Mouse (Mus musculus) hindbrain, embryonic 16.5 days (tissue): Measurements from ENCODE around the gene Atp5d. TPM values are rescaled to one million over a fixed set of nuclear protein-coding genes. Genes with fewer than 3 reads are reported as not detected.

Source experiments
- ATAC-seq: fragments of 200-750 bp; cut with Nextera tagmentation; 2 replicates; pipeline ENCODE4 v1.8.0; 2017; ENCODE audit warnings: moderate TSS enrichment, moderate library complexity
- H3K27ac ChIP-seq: fragments of 300-500 bp; sonication (generic); 2 replicates; pipeline ENCODE4 v1.5.1; 2014; ENCODE audit warnings: low read depth, mild to moderate bottlenecking, control low read depth, low read length, moderate library complexity
- H3K27me3 ChIP-seq: fragments of 300-500 bp; sonication (generic); replicated peaks from 2 replicates; pipeline ENCODE4 v1.6.1; 2014; ENCODE audit warnings: low read length; ENCODE audit not compliant: control insufficient read depth, insufficient read depth
- H3K36me3 ChIP-seq: fragments of 300-500 bp; sonication (generic); 2 replicates; pipeline ENCODE4 v1.6.1; 2014; ENCODE audit warnings: mild to moderate bottlenecking, low read length, moderate library complexity, mixed read lengths; ENCODE audit not compliant: control insufficient read depth, insufficient read depth
- H3K4me1 ChIP-seq: fragments of 300-500 bp; sonication (generic); 2 replicates; pipeline ENCODE4 v1.6.1; 2014; ENCODE audit warnings: low read depth, low read length; ENCODE audit not compliant: control insufficient read depth, insufficient read depth
- H3K4me2 ChIP-seq: fragments of 300-500 bp; sonication (generic); 2 replicates; pipeline ENCODE4 v1.6.1; 2014; ENCODE audit warnings: mild to moderate bottlenecking, low read length, control low read depth, moderate library complexity
- H3K4me3 ChIP-seq: fragments of 300-500 bp; sonication (generic); 2 replicates; pipeline ENCODE4 v1.5.1; 2014; ENCODE audit warnings: mild to moderate bottlenecking, low read length, control low read depth, moderate library complexity
- H3K9ac ChIP-seq: fragments of 300-500 bp; sonication (generic); 2 replicates; pipeline ENCODE4 v1.6.1; 2014; ENCODE audit warnings: low read depth, mild to moderate bottlenecking, control low read depth, low read length, moderate library complexity
- H3K9me3 ChIP-seq: fragments of 300-500 bp; sonication (generic); 2 replicates; pipeline ENCODE4 v1.6.1; 2014; ENCODE audit warnings: mild to moderate bottlenecking, low read length, moderate library complexity; ENCODE audit not compliant: control insufficient read depth
- WGBS: fragments of 180-500 bp; shearing (Covaris S2); extraction: QIAGEN DNeasy Blood & Tissue Kit; methylation state at CpG from one replicate; pipeline ENCODE4 v1.1.7; 2014; 5-methylcytosine and 5-hydroxymethylcytosine counted together
- polyA plus RNA-seq: library from polyadenylated mRNA; unstranded; fragments of >200 nt; fragmentation: Nextera tagmentation; extraction: Ambion mirVana; gene quantifications from 2 replicates; pipeline ENCODE4 v1.2.1, GENCODE M21; 2015

The Atp5d gene
- polyA plus RNA-seq, 1 experiment from 2014 or later, result 581 TPM

- Histone ChIP-seq H3K36me3 (peaks cover 19% of the 10 kb centered on the region), H3K4me2 (peak overlapping the region; percentile 80), H3K9ac (peak overlapping the region; percentile 58), H3K27me3 (no peaks in the 10 kb centered on the region), H3K4me3 (peak overlapping the region; percentile 51; the same call in 1 of the 2 replicates), H3K27ac (peak overlapping the region; percentile 91), H3K9me3 (no peaks in the 10 kb centered on the region), H3K4me1 (peaks cover 56% of the 10 kb centered on the region)
- 3% methylated on average over 33 of the region's 33 CpGs for WGBS
- no peak for ATAC-seq
These were observed 22.3 kb downstream of the Atp5d start for GRCm38 (mm10) chr10:80160455-80161371.

- Histone ChIP-seq H3K9ac (peak overlapping the region; percentile 22; the same call in 1 of the 2 replicates), H3K4me2 (peak overlapping the region; percentile 80; the same call in 1 of the 2 replicates), H3K27me3 (no peaks in the 10 kb centered on the region), H3K4me1 (peaks cover 61% of the 10 kb centered on the region), H3K4me3 (no peak overlapping the region), H3K9me3 (no peaks in the 10 kb centered on the region), H3K27ac (peak overlapping the region; percentile 91; the same call in 1 of the 2 replicates), H3K36me3 (peaks cover 10% of the 10 kb centered on the region)
- ATAC-seq, result no peak
- WGBS, result 13% methylated on average over 7 of the region's 7 CpGs
These were observed 23.2 kb downstream of the Atp5d start for GRCm38 (mm10) chr10:80161522-80162242.

- no peak overlapping the region for H3K4me3 ChIP-seq
- H3K36me3 ChIP-seq, result peaks cover 5% of the 10 kb centered on the region
- no peak overlapping the region for H3K4me2 ChIP-seq
- H3K4me1 ChIP-seq, result peaks cover 60% of the 10 kb centered on the region
- H3K27me3 ChIP-seq, result no peaks in the 10 kb centered on the region
- no peak overlapping the region for H3K27ac ChIP-seq
- H3K9me3 ChIP-seq, result no peaks in the 10 kb centered on the region
- ATAC-seq, result no peak
- H3K9ac ChIP-seq, result no peak overlapping the region
- 79% methylated on average over 3 of the region's 3 CpGs for WGBS
These were observed 23.8 kb downstream of the Atp5d start for GRCm38 (mm10) chr10:80162243-80162608.

GRCm38 (mm10) chr10:80162716-80163299 lies 24.4 kb downstream of the Atp5d start:
- Histone ChIP-seq H3K27me3 (no peaks in the 10 kb centered on the region), H3K9ac (peak overlapping the region; percentile 22; the same call in 1 of the 2 replicates), H3K27ac (no peak overlapping the region), H3K9me3 (no peaks in the 10 kb centered on the region), H3K36me3 (no peaks in the 10 kb centered on the region), H3K4me3 (no peak overlapping the region), H3K4me2 (no peak overlapping the region), H3K4me1 (peaks cover 56% of the 10 kb centered on the region)
- 72% methylated on average over 6 of the region's 6 CpGs for WGBS
- ATAC-seq, result no peak

GRCm38 (mm10) chr10:80163721-80164120 lies 25.3 kb downstream of the Atp5d start:
- peak overlapping the region; percentile 95 for H3K4me2 ChIP-seq
- no peak overlapping the region for H3K4me3 ChIP-seq
- no peaks in the 10 kb centered on the region for H3K27me3 ChIP-seq
- H3K9ac ChIP-seq, result peak overlapping the region; percentile 18; the same call in 1 of the 2 replicates
- H3K36me3 ChIP-seq, result no peaks in the 10 kb centered on the region
- ATAC-seq, result no peak
- no peaks in the 10 kb centered on the region for H3K9me3 ChIP-seq
- H3K4me1 ChIP-seq, result peaks cover 57% of the 10 kb centered on the region
- 82% methylated on average over 8 of the region's 8 CpGs for WGBS
- no peak overlapping the region; the same call in 1 of the 2 replicates for H3K27ac ChIP-seq

GRCm38 (mm10) chr10:80164161-80164997 lies 25.9 kb downstream of the Atp5d start:
- ATAC-seq, result peak; percentile 7; the same call in 1 of the 2 replicates
- peak overlapping the region; percentile 50 for H3K4me3 ChIP-seq
- H3K27me3 ChIP-seq, result no peaks in the 10 kb centered on the region
- H3K4me1 ChIP-seq, result peaks cover 57% of the 10 kb centered on the region
- H3K36me3 ChIP-seq, result no peaks in the 10 kb centered on the region
- H3K27ac ChIP-seq, result peak overlapping the region; percentile 90
- no peaks in the 10 kb centered on the region for H3K9me3 ChIP-seq
- peak overlapping the region; percentile 95 for H3K4me2 ChIP-seq
- H3K9ac ChIP-seq, result peak overlapping the region; percentile 83
- WGBS, result 13% methylated on average over 37 of the region's 44 CpGs

GRCm38 (mm10) chr10:80164998-80165344 lies 26.5 kb downstream of the Atp5d start:
- Histone ChIP-seq H3K9me3 (no peaks in the 10 kb centered on the region), H3K4me2 (peak overlapping the region; percentile 95), H3K4me1 (peaks cover 60% of the 10 kb centered on the region), H3K9ac (peak overlapping the region; percentile 83), H3K27ac (peak overlapping the region; percentile 90), H3K27me3 (no peaks in the 10 kb centered on the region), H3K4me3 (peak overlapping the region; percentile 50), H3K36me3 (peaks cover 3% of the 10 kb centered on the region)
- peak; percentile 67 for ATAC-seq
- 0% methylated on average over 17 of the region's 17 CpGs for WGBS

- Histone ChIP-seq H3K4me3 (peak within 1 kb of the TSS; percentile 50), H3K36me3 (peaks cover 8% of the 10 kb centered on the region), H3K9me3 (no peaks in the 10 kb centered on the region), H3K27ac (peak within 1 kb of the TSS; percentile 90), H3K4me2 (peak within 1 kb of the TSS; percentile 95), H3K4me1 (peaks cover 60% of the 10 kb centered on the region), H3K27me3 (no peaks in the 10 kb centered on the region), H3K9ac (peak within 1 kb of the TSS; percentile 83)
- no peak for ATAC-seq
- 9% methylated on average over 20 of the region's 20 CpGs for WGBS
These were observed 27.1 kb downstream of the Atp5d start, which contains the start of gene Cirbp for GRCm38 (mm10) chr10:80165392-80166128. Gene Cirbp (plus strand): TSS chr10:80165985.
